Mouse (Mus musculus): ENCODE results near the gene Dgkd. TPM values are rescaled to one million over a fixed set of nuclear protein-coding genes. Genes with fewer than 3 reads are reported as not detected.

The Dgkd gene
- total and polyA plus RNA-seq, 3 experiments, result 29.5 to 135 (median 39.5) TPM

DNA sequence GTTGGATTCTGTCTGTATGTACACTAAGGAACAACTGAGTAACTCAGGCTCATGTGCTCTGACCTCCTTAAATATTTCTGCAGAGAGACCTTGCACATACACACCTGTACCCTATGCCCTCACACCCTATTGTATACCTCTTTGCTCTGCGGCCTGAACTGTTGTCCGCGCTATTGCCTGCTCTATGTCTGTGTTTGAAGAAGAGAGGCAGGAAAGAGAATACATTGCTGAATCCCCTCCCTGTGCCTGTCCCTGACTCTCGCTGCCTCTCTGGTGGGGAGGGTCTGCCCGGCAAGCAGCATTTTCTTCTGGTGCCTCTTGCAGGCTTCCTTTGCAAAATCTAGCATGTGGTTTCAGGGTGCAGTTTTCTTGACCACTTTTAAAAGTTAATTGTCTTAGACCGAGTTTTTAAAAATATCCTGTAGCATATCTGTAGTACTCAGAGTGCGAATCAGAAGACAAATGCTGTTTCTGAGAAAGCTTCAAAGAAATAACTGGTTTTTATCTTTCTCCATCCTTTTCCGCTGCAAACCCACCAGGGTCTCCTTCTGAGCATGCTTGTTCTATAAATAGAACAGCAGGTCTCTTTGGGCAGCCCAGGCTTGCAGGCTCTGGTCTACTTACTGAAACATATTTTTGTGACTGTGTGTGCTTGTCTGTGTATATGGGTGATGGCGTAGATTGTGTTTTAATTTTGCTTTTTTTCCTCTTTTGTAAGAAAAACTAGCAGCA is 24.6 kb downstream of the Dgkd start (continued):
- TF ChIP-seq MYC (IDR thresholded peaks at IDR 0.05; ENCODE audit: low read depth, low read length), result no peak
- TF ChIP-seq ELF1 (IDR thresholded peaks at IDR 0.05; ENCODE audit: low read depth, low read length), result no peak
- peak; percentile 54; the same call in 1 of the 2 replicates for TF ChIP-seq ETS1 (IDR thresholded peaks at IDR 0.05; ENCODE audit: low read depth, low read length)
- no peak for TF ChIP-seq JUND (IDR thresholded peaks at IDR 0.05; ENCODE audit: low read depth, low read length)
- TF ChIP-seq CHD1 (IDR thresholded peaks at IDR 0.05; ENCODE audit: low read depth, low read length), result no peak
- TF ChIP-seq POLR2AphosphoS2 (IDR thresholded peaks at IDR 0.05; ENCODE audit: low read length), result no peak
- no peak for TF ChIP-seq USF2 (IDR thresholded peaks at IDR 0.05; ENCODE audit: borderline replicate concordance in 1 of 2, insufficient read depth in 1 of 2, low read depth in 1 of 2, low read length in 2 of 2)
- no peak for TF ChIP-seq GABPA (IDR thresholded peaks at IDR 0.05; ENCODE audit: low read depth, low read length)
- TF ChIP-seq E2F4 (IDR thresholded peaks at IDR 0.05; ENCODE audit: borderline replicate concordance, low read depth, low read length), result no peak
- TF ChIP-seq ZMIZ1 (IDR thresholded peaks at IDR 0.05; ENCODE audit: low read depth, low read length), result no peak
- no peak for TF ChIP-seq CHD2 (IDR thresholded peaks at IDR 0.05; ENCODE audit: low read length)
- peak; percentile 29; the same call in 1 of the 2 replicates for TF ChIP-seq RCOR1 (IDR thresholded peaks at IDR 0.05; ENCODE audit: low read depth, low read length)

DNA sequence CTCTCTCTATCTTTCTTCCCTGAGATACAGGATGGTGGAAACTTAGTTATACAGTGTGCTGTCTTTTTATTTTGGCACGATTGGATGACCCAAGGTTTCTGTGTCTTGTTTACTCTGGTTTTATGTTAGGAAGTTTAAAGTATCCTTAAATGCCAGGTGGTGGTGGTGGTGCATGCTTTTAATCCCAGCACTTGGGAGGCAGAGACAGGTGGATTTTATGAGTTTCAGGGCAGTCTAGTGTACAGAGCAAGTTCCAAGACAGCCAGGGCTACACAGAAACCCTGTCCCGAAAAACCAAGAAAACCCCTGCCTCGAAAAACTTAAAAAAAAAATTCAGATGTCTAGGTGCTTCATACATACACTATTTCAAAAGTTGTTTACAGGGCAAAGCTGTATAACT is 25.9 kb downstream of the Dgkd start:
- TF ChIP-seq USF2 (IDR thresholded peaks at IDR 0.05; ENCODE audit: borderline replicate concordance in 1 of 2, insufficient read depth in 1 of 2, low read depth in 1 of 2, low read length in 2 of 2), result no peak
- TF ChIP-seq MYC (IDR thresholded peaks at IDR 0.05; ENCODE audit: low read depth, low read length), result no peak
- TF ChIP-seq NELFE (IDR thresholded peaks at IDR 0.05; ENCODE audit: low read depth, low read length), result no peak
- TF ChIP-seq MEF2A (IDR thresholded peaks at IDR 0.05; ENCODE audit: extremely low read depth, insufficient replicate concordance, low read depth, low read length, poor library complexity, severe bottlenecking), result no peak
- TF ChIP-seq ETS1 (IDR thresholded peaks at IDR 0.05; ENCODE audit: low read depth, low read length), result no peak
- no peak for TF ChIP-seq USF1 (IDR thresholded peaks at IDR 0.05; ENCODE audit: low read depth, low read length)
- TF ChIP-seq SMC3 (IDR thresholded peaks at IDR 0.05; ENCODE audit: low read depth, low read length), result no peak
- no peak for TF ChIP-seq EP300 (IDR thresholded peaks at IDR 0.05; ENCODE audit: low read depth in 1 of 2, low read length in 2 of 2)
- TF ChIP-seq GATA1 (IDR thresholded peaks at IDR 0.05; ENCODE audit: low read depth, low read length), result no peak
- TF ChIP-seq GABPA (IDR thresholded peaks at IDR 0.05; ENCODE audit: low read depth, low read length), result no peak
- no peak for TF ChIP-seq POLR2A (IDR thresholded peaks at IDR 0.05; ENCODE audit: control insufficient read depth in 1 of 2, insufficient read depth in 1 of 2, low read depth in 1 of 2, low read length in 2 of 2, poor library complexity in 1 of 2)
- no peak for TF ChIP-seq RAD21 (IDR thresholded peaks at IDR 0.05; ENCODE audit: low read depth, low read length)
- TF ChIP-seq ZNF384 (IDR thresholded peaks at IDR 0.05; ENCODE audit: low read depth, low read length), result no peak
- TF ChIP-seq TAL1 (IDR thresholded peaks at IDR 0.05; ENCODE audit: low read length), result no peak
- TF ChIP-seq ZMIZ1 (IDR thresholded peaks at IDR 0.05; ENCODE audit: low read depth, low read length), result no peak
- TF ChIP-seq HCFC1 (IDR thresholded peaks at IDR 0.05; ENCODE audit: low read depth, low read length), result no peak
- TF ChIP-seq CTCF (IDR thresholded peaks at IDR 0.05 in 2 of 3, conservative IDR thresholded peaks at IDR 0.05 in 1 of 3; ENCODE audit: control insufficient read depth in 1 of 3, insufficient read depth in 1 of 3, low read depth in 2 of 3, low read length in 3 of 3, poor library complexity in 1 of 3, severe bottlenecking in 1 of 3), result no peak
- TF ChIP-seq MXI1 (IDR thresholded peaks at IDR 0.05; ENCODE audit: low read depth, low read length), result no peak
- no peak for TF ChIP-seq JUND (IDR thresholded peaks at IDR 0.05; ENCODE audit: low read depth, low read length)
- no peak for TF ChIP-seq POLR2AphosphoS2 (IDR thresholded peaks at IDR 0.05; ENCODE audit: low read length)
- Histone ChIP-seq H3K4me3 (ENCODE audit: control insufficient read depth in 1 of 2, insufficient read depth in 1 of 2, low read depth in 2 of 2, low read length in 2 of 2) (no peak overlapping the region), H3K79me2 (ENCODE audit: control insufficient read depth, insufficient read depth, low read length, poor library complexity) (peaks cover 44% of the 10 kb centered on the region), H3K27me3 (ENCODE audit: control insufficient read depth in 1 of 2, insufficient read depth in 2 of 2, low read length in 2 of 2) (no peaks in the 10 kb centered on the region), H3K9ac (ENCODE audit: control insufficient read depth, low read depth, low read length, poor library complexity, severe bottlenecking) (no peak overlapping the region), H3K27ac (ENCODE audit: control insufficient read depth, low read depth, low read length) (no peak overlapping the region), H3K4me1 (ENCODE audit: control insufficient read depth in 1 of 2, insufficient read depth in 2 of 2, low read length in 2 of 2) (peaks cover 11 to 35% of the 10 kb centered on the region in 2 experiments), H3K9me3 (replicated peaks; ENCODE audit: insufficient read depth, low read length) (no peaks in the 10 kb centered on the region), H3K36me3 (ENCODE audit: control insufficient read depth in 1 of 2, insufficient read depth in 2 of 2, low read length in 2 of 2) (peaks cover 6 to 42% of the 10 kb centered on the region in 2 experiments)
- DNase-seq (ENCODE audit: low read depth, low spot score), result no peak

Data from MEL (cell line).